ENCODE assay signal across 12 mouse cellular contexts in the genomic region with DNA sequence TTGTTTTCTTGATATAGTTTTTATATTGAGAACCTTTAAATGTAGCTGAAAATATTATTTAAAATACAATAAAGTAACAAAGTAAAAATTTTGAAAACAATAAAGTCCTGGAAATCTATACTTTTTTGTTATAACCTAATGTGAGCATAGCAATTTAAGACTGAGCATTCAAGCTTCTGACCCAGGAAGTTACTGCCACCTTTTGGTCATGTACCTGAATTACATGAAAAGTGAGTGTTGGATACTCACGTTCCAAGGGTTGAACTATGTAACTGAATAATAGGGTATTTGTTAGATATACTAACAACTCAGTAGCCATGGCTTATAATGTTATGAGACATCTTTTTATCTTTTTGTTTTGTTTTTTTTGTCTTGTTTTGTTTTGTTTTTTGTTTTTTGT. TPM values are rescaled to one million over a fixed set of nuclear protein-coding genes. Genes with fewer than 3 reads are reported as not detected.
A peak's percentile ranks its signal among the peaks of the same experiment; 100 is the strongest.
DNase-seq lines count a peak whose midpoint lies in the region; ATAC-seq and TF ChIP-seq lines count a peak whose summit lies in the region.
"Had no signal": no experiment of that assay in that cellular context is flagged by ENCODE, and none has a peak within 500 bp of the region (broad histone marks: within the 10 kb centered on the region; RNA-seq: fewer than 3 reads in every experiment).

No protein-coding gene starts in this region.

- no peak overlapping the region for H3K27ac ChIP-seq in left cerebral cortex, adult 2 months
- H3K27ac ChIP-seq: embryonic facial prominence, embryonic 12.5 days had no signal

- peak; percentile 2 for DNase-seq in cerebellum, adult 9-10 months
- no peak for DNase-seq in cerebellum, adult 11 months
- no peak for DNase-seq in left cerebral cortex, adult 2 months (ENCODE audit: extremely low spot score in 1 of 2, low spot score in 2 of 2)
- no peak for DNase-seq in left cerebral cortex, postnatal 36 days (ENCODE audit: low spot score in 2 of 2)
- peak; percentile 6 for DNase-seq in CD4-positive helper T cell, adult 2 months (ENCODE audit: low read depth, low spot score)
- DNase-seq in urinary bladder, adult 18-20 months (ENCODE audit: low spot score in 2 of 2), result no peak
- no peak for DNase-seq in right cerebral cortex, adult 2 months (ENCODE audit: low spot score in 2 of 2)
- DNase-seq: kidney, adult 8-10 months; midbrain, embryonic 14.5 days had no signal

- ATAC-seq in common myeloid progenitor, adult 5-6 weeks (replicated peaks; ENCODE audit: low read depth, poor library complexity, severe bottlenecking), result peak; percentile 76; the same call in 1 of the 2 replicates

- H3K4me3 ChIP-seq in left cerebral cortex, adult 2 months, result no peak overlapping the region
- H3K4me3 ChIP-seq: embryonic facial prominence, embryonic 12.5 days had no signal

- intact Hi-C loops in left cerebral cortex, adult 2 months (cut with DNase I), result loop anchor here (5.0 kb wide), 1 partner anchor 238 kb away; no protein-coding TSS in a partner anchor
- intact Hi-C loops in left cerebral cortex, postnatal 36 days (cut with DNase I), result no loop called here

- peak; percentile 32 for TF ChIP-seq CTCF in left cerebral cortex, adult 2 months (IDR thresholded peaks at IDR 0.05)

RNA-seq across cellular contexts. Expression of a gene that starts 42.6 kb away (rescaled TPM):
- total RNA-seq in left cerebral cortex, adult 2 months (2021), result 10 to 100 TPM; 15.3 to 18.2 TPM
- 10 to 100 TPM; 15.8 to 16.9 TPM for total RNA-seq in left cerebral cortex, postnatal 36 days (2021)
- total RNA-seq in common myeloid progenitor, adult 5-6 weeks (2017), result not detected in 2 replicates
- total RNA-seq: neutrophil, adult 5-6 weeks had no signal

RNA-seq across cellular contexts. Expression of a gene that starts 43.3 kb away (rescaled TPM):
- 1 to 10 TPM; 1.9 to 2.7 TPM for total RNA-seq in left cerebral cortex, adult 2 months (2021)
- 1 to 10 TPM; 1.8 to 1.9 TPM for total RNA-seq in left cerebral cortex, postnatal 36 days (2021)
- not detected in 2 replicates for total RNA-seq in common myeloid progenitor, adult 5-6 weeks (2017)
- total RNA-seq: neutrophil, adult 5-6 weeks had no signal

Comparison
In these comparisons a context has a peak if more than half of its experiments do, and no peak if none do; other contexts are left out.
1. DNase-seq: peak in cerebellum, adult 9-10 months (single experiment) and CD4-positive helper T cell, adult 2 months (single experiment); none in cerebellum, adult 11 months (single experiment), left cerebral cortex, adult 2 months (0 of 2), left cerebral cortex, postnatal 36 days (0 of 2), urinary bladder, adult 18-20 months (0 of 2) and right cerebral cortex, adult 2 months (0 of 2).
2. RNA of a gene that starts 42.6 kb away (total RNA-seq): 15.3 to 18.2 TPM in left cerebral cortex, adult 2 months and 15.8 to 16.9 TPM in left cerebral cortex, postnatal 36 days; not detected in common myeloid progenitor, adult 5-6 weeks; every median in the first group is over 10 times any median in the second.